Mouse (Mus musculus) activated CD4-positive, CD25-positive, alpha-beta regulatory T cell, adult 4 months (primary cell): ENCODE measurements around the gene Wdr81. TPM values are rescaled to one million over a fixed set of nuclear protein-coding genes. Genes with fewer than 3 reads are reported as not detected.

Experiments
- ATAC-seq: one replicate; pipeline ENCODE4 v1.8.0; 2017
- polyA plus RNA-seq, 2 experiments: library from polyadenylated mRNA; unstranded; fragments of 100-300 nt; shearing (Covaris generic); gene quantifications; one replicate each; pipeline ENCODE4 v1.2.1; 2017

The Wdr81 gene
- 1 to 10 TPM; 5.2 to 7.3 TPM for polyA plus RNA-seq

DNA sequence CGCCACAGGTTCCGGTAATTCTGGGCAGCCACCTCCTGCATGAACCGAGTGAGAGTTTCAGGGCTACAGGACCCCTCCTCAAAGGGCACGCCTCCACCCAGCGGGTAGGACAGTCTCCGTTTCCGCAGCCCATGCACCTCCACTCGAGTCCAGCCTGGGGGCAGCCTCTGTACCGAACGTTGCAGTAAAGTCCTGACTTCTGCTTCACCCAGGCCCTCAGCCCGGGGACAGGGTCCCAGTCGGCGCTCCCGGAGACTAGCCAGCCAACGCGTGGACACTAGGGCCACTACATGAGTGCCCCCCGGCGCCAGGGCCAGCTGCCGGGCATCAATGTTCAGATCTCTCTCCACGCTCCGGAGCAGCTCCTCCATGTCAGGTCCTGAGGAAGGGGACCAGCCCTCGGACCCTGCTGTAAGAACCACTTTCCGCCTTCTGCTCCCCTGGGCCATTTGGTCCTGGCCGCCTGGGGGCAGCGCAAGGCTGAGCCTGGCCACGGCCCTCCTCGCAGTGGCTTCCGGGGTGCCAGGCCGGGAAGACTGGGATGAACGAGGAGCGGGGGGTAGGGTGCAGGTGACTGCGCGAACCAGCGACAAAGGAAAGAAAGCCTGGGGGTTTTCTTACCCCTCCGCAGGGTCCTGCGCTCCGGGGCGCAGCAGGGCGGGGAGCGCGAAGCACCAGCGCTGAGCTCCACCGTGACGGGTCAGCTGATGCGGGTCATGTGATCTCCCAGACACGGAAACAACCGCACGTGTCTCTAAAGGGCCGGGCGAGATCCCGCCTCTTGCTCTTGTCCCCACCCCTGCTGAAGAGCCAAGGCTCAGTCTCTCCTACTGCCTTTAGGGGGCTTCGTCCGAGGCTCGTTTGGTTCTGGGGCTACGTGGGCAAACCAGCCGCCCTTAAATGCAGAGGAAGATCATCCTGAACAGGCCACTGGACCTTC, at the start of gene Wdr81:
Gene Wdr81 (minus strand): TSS at position 727 of the 940 bp plus-strand sequence.
- ATAC-seq = peak; percentile 93

GRCm38 (mm10) chr11:75498126-75498525, 43.6 kb upstream of the Wdr81 start:
- ATAC-seq = no peak

DNA sequence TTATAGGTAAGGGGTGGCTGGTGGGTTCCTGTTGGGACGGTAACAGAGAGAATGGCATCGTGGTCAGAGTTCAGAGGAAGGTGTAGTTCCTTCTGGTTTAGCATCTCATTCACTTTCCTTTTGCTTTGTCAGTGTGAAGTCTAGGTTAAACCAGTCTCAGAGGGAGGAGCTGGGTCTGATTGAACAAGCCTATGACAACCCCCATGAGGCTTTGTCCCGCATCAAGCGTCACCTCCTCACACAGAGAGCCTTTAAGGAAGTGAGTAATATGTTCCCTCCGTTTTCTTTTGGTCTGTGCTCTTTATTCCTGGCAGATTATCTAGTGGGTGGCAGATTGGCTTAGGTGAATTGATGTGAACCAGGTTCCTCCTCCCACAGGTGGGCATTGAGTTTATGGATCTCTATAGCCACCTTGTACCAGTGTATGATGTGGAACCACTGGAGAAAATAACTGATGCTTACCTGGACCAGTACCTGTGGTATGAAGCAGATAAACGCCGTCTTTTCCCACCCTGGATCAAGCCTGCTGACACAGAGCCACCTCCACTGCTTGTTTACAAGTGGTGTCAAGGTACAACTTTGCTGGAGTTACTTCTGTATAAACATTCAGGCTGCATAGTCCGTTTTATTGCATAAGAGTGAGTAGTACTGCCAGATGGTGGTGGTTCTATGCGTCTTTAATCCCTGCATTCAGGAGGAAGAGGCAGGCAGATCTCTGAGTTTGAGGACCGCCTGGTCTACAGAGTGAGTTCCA, 40.0 kb upstream of the Wdr81 start:
- no peak for ATAC-seq

- no peak for ATAC-seq
These were observed 33.0 kb upstream of the Wdr81 start for GRCm38 (mm10) chr11:75487496-75487895.

GRCm38 (mm10) chr11:75486601-75487285, 32.2 kb upstream of the Wdr81 start, which contains the start of gene Prpf8:
Gene Prpf8, plus strand, starts transcription at chr11:75486816.
- peak; percentile 100 for ATAC-seq

GRCm38 (mm10) chr11:75486192-75486591, 31.7 kb upstream of the Wdr81 start:
- ATAC-seq = no peak

GRCm38 (mm10) chr11:75473376-75473775, 18.9 kb upstream of the Wdr81 start:
- ATAC-seq = no peak

DNA sequence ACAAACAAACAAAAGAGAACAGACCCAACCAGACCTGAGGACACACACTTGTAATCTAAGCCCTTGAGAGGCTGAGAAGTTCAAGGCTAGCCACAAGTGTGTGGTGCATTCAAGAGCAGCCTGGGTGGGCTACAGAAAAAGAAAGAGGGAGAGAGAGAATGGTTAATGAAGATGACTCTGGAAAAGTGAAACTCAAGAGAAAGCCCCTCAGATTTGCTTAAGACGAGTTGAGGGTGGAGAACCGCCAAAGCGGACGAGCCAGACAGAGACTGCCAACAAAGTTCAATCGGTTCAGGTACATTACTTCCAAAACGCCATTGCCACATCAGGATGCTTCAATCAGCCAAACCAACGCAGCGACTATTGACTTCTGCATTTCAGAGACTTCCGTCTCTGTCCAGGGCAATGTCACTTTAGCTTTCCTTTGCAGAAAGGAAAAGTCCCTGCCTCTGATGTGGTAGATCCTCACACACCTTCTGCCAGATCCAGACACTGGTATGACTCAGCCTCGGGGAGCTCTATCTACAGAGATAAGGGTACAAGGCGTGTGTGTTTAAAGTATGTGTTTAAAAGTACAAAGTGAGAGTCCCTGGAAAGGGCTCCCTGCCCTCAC, 18.1 kb upstream of the Wdr81 start:
- ATAC-seq = peak; percentile 84

DNA sequence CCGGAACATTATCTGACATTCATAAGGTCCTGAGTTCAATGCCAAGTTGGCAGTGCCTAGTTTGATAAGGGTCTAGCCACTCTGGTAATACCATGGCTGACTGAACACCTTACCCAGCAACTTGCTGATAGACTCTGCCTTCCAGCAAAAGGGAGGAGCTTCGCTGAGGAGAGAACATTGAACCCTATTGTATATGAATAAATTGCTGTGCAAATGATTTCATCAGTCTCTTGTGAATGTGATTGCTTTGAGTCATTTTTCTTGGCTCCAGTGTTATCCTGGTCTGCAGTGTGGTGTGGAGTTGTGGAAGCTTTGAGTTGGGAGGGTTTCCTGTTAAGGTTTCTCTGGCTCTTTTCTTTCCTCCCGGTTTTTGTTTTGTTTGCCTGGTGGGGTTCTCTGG, 16.2 kb upstream of the Wdr81 start:
- ATAC-seq = no peak

GRCm38 (mm10) chr11:75469261-75469660, 14.7 kb upstream of the Wdr81 start:
- no peak for ATAC-seq

- ATAC-seq = no peak
These were observed 13.9 kb upstream of the Wdr81 start for GRCm38 (mm10) chr11:75468410-75468809.

- ATAC-seq = no peak
These were observed 13.1 kb upstream of the Wdr81 start for GRCm38 (mm10) chr11:75467512-75468215.

DNA sequence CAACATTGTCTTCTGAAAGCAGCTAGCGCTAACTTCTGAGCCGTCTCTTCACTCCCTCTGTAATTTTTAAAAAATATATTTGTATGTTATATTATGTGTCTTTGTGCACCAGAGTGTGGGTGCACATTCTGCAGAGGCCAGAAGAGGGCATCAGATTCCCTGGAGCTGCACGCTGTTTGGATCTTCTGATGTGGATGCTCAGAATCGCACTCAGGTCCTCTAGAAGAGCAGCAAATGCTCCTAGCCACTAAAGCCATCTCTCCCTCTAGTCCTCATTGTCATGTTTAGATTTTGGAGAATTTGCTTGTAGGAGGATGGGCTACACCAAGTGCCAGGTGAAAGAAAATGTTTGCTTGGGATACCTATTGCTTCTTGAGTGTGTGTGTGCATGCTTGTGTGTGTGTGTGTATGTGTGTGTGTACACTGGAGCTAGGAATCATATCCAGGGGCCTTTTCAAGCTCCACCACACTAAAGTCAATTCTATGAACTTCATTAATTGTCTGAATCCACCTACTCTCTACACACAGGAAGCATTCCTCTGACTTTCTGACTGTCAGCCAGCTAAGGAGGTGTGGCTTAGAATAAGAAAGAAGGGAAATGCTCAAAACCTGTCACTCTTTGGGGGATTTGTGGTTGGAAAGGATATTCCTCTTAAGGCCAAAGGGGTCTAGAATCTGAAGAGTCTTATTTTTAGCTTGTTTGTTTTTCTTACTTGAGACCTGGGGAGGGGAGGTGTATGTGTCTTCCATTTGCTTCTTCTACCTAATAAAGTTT, 12.4 kb upstream of the Wdr81 start:
- ATAC-seq = no peak

GRCm38 (mm10) chr11:75465051-75465450, 10.5 kb upstream of the Wdr81 start:
- no peak for ATAC-seq

- no peak for ATAC-seq
These were observed 9.9 kb upstream of the Wdr81 start for GRCm38 (mm10) chr11:75464417-75464816.

- no peak for ATAC-seq
These were observed 9.1 kb upstream of the Wdr81 start for GRCm38 (mm10) chr11:75463624-75464023.

DNA sequence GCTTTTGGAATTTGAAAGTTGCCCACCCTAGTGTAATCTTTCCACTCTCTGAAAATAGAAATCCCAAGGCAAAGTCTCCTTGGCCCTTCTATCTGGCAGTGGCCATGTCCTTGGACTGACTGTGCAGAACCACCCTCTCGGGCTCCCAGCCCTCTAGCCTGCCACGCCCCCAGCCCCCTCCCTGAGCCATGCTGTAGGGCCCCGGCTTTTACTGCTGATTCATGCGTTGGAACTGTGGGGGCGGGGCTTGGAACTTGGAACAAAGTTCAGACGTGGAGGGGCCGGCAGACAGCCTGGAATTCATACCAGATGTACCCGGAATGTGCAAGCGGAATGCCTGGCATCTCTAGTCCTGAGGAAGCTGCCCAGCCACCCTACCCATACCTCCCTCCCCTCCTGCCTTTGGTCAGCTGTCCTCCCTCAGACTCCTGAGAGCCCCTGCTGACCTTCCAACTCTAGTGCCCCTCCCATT, 8.4 kb upstream of the Wdr81 start:
- no peak for ATAC-seq

GRCm38 (mm10) chr11:75462253-75462783, 7.8 kb upstream of the Wdr81 start:
- ATAC-seq = no peak

- no peak for ATAC-seq
These were observed 7.3 kb upstream of the Wdr81 start for GRCm38 (mm10) chr11:75461743-75462252.
